Mouse (Mus musculus) CH12.LX (cell line): ENCODE measurements around the gene Ephb6. TPM values are rescaled to one million over a fixed set of nuclear protein-coding genes. Genes with fewer than 3 reads are reported as not detected.

Source experiments
- DNase-seq: peaks from one replicate; pipeline ENCODE4 v3.0.0-alpha.2; 2013; ENCODE audit errors: extremely low read depth
- H3K27ac ChIP-seq: 2 replicates; pipeline ENCODE4 v1.5.1; 2012; ENCODE audit warnings: low read depth, mild to moderate bottlenecking, control low read depth, moderate library complexity; ENCODE audit not compliant: insufficient read depth
- H3K27me3 ChIP-seq: replicated peaks from 2 replicates; pipeline ENCODE3; 2012; ENCODE audit warnings: inconsistent platforms
- H3K36me3 ChIP-seq, 2 experiments: replicated peaks in 1 of 2; 2 replicates each; pipeline versions ENCODE3 to v1.6.1; 2012; ENCODE audit warnings: inconsistent platforms in 1 of 2, low read length in 1 of 2, mild to moderate bottlenecking in 1 of 2, mixed read lengths in 1 of 2, moderate library complexity in 1 of 2; ENCODE audit not compliant: control insufficient read depth in 1 of 2, insufficient read depth in 1 of 2
- H3K4me1 ChIP-seq, 2 experiments: 2 replicates each; pipeline ENCODE4 v1.6.1; 2012; ENCODE audit warnings: inconsistent platforms in 1 of 2, moderate library complexity in 1 of 2; ENCODE audit not compliant: insufficient read depth in 2 of 2, control insufficient read depth in 1 of 2
- H3K4me2 ChIP-seq: 2 replicates; pipeline ENCODE4 v1.6.1; 2012; ENCODE audit warnings: low read depth, mild to moderate bottlenecking, control low read depth; ENCODE audit not compliant: poor library complexity, insufficient read depth, severe bottlenecking
- H3K4me3 ChIP-seq, 3 experiments: fragments of 150-350 bp in 1 of 3; sonication (generic) in 1 of 3; replicated peaks in 1 of 3; 2 replicates each; pipeline versions ENCODE3 to v1.5.1; 2011 to 2012; ENCODE audit warnings: low read depth in 2 of 3, low read length in 2 of 3, mild to moderate bottlenecking in 2 of 3, moderate library complexity in 2 of 3, control low read depth in 1 of 3, improper control_type of control experiment in 1 of 3, inconsistent platforms in 1 of 3, mixed read lengths in 1 of 3; ENCODE audit not compliant: poor library complexity in 1 of 3
- H3K79me2 ChIP-seq: replicated peaks from 2 replicates; pipeline ENCODE4 v1.6.1; 2012; ENCODE audit warnings: mild to moderate bottlenecking, moderate library complexity; ENCODE audit not compliant: control insufficient read depth, poor library complexity, insufficient read depth, severe bottlenecking; ENCODE audit errors: extremely low read depth
- H3K9ac ChIP-seq: 2 replicates; pipeline ENCODE4 v1.6.1; 2012; ENCODE audit warnings: low read depth, mild to moderate bottlenecking, control low read depth, moderate library complexity; ENCODE audit not compliant: insufficient read depth
- H3K9me3 ChIP-seq: replicated peaks from 2 replicates; pipeline ENCODE3; 2012; ENCODE audit warnings: low read length, inconsistent platforms, mixed read lengths
- BHLHE40 ChIP-seq: IDR thresholded peaks from 2 replicates; pipeline ENCODE4 v1.6.1; 2011; ENCODE audit warnings: mild to moderate bottlenecking, low read depth, low read length, improper control_type of control experiment
- E2F4 ChIP-seq: IDR thresholded peaks from 2 replicates; pipeline ENCODE4 v1.6.1; 2011; ENCODE audit warnings: low read depth, low read length, improper control_type of control experiment; ENCODE audit not compliant: insufficient replicate concordance
- ELF1 ChIP-seq: IDR thresholded peaks from 2 replicates; pipeline ENCODE4 v1.6.1; 2014; ENCODE audit warnings: low read depth, mild to moderate bottlenecking, inconsistent platforms, low read length, improper control_type of control experiment
- ETS1 ChIP-seq: conservative IDR thresholded peaks from 2 replicates; pipeline ENCODE4 v1.6.1; 2012; ENCODE audit warnings: low read depth, mild to moderate bottlenecking, inconsistent platforms, low read length, improper control_type of control experiment, moderate library complexity
- GABPA ChIP-seq: IDR thresholded peaks from 2 replicates; pipeline ENCODE4 v1.6.1; 2012; ENCODE audit warnings: low read depth, low read length, improper control_type of control experiment, inconsistent platforms; ENCODE audit not compliant: insufficient replicate concordance
- NELFE ChIP-seq: IDR thresholded peaks from 2 replicates; pipeline ENCODE4 v1.6.1; 2011; ENCODE audit warnings: low read depth, low read length, improper control_type of control experiment
- NRF1 ChIP-seq: IDR thresholded peaks from 2 replicates; pipeline ENCODE4 v1.6.1; 2014; ENCODE audit warnings: low read depth, mild to moderate bottlenecking, inconsistent platforms, low read length, improper control_type of control experiment, moderate library complexity
- POLR2A ChIP-seq: IDR thresholded peaks from 2 replicates; pipeline ENCODE4 v1.6.1; 2011; ENCODE audit warnings: low read depth, mild to moderate bottlenecking, improper control_type of control experiment, low read length
- RCOR1 ChIP-seq: conservative IDR thresholded peaks from 2 replicates; pipeline ENCODE4 v1.6.1; 2012; ENCODE audit warnings: low read depth, mild to moderate bottlenecking, inconsistent platforms, low read length, improper control_type of control experiment
- SIN3A ChIP-seq: IDR thresholded peaks from 2 replicates; pipeline ENCODE4 v1.6.1; 2012; ENCODE audit warnings: low read length, improper control_type of control experiment, inconsistent platforms
- TCF12 ChIP-seq: IDR thresholded peaks from 2 replicates; pipeline ENCODE4 v1.6.1; 2014; ENCODE audit warnings: low read depth, mild to moderate bottlenecking, inconsistent platforms, low read length, improper control_type of control experiment
- UBTF ChIP-seq: IDR thresholded peaks from 2 replicates; pipeline ENCODE4 v1.6.1; 2012; ENCODE audit warnings: low read depth, mild to moderate bottlenecking, inconsistent platforms, low read length, improper control_type of control experiment, moderate library complexity
- USF2 ChIP-seq: conservative IDR thresholded peaks from 2 replicates; pipeline ENCODE4 v1.6.1; 2011; ENCODE audit warnings: low read depth, low read length, improper control_type of control experiment
- ZC3H11A ChIP-seq: IDR thresholded peaks from 2 replicates; pipeline ENCODE4 v1.6.1; 2012; ENCODE audit warnings: low read depth, mild to moderate bottlenecking, inconsistent platforms, low read length, improper control_type of control experiment
- ZKSCAN1 ChIP-seq: IDR thresholded peaks from 2 replicates; pipeline ENCODE4 v1.6.1; 2012; ENCODE audit warnings: low read depth, inconsistent platforms, low read length, improper control_type of control experiment, borderline replicate concordance
- dilution Hi-C: fragments of 300-500 bp; cut with MboI; formaldehyde crosslinking; loops from 2 replicates; pipeline ENCODE4 v1.14.3; 2020; ENCODE audit warnings: low sequenced_read_pairs; ENCODE audit not compliant: extremely low pct_unique_long_range_greater_than_20kb, extremely low pct_ligation_motif_present
- in situ Hi-C: fragments of 300-500 bp; cut with MboI; formaldehyde crosslinking; loops from 3 replicates; pipeline ENCODE4 v1.14.3; 2019; ENCODE audit warnings: low sequenced_read_pairs, low pct_ligation_motif_present, low pct_unique_long_range_greater_than_20kb, mixed read lengths
- polyA plus RNA-seq: library from polyadenylated mRNA; unstranded; fragments of >175 nt; gene quantifications from 2 replicates; pipeline ENCODE4 v1.2.1, GENCODE M21; 2012; ENCODE audit warnings: low read depth; ENCODE audit not compliant: insufficient read length
- total RNA-seq, 2 experiments: library from RNA; depleted of rRNA; stranded (reverse); fragments of 300-350 nt in 1 of 2; fragments of >200 nt in 1 of 2; gene quantifications; 2 replicates each; pipeline ENCODE4 v1.2.3; 2012 to 2014

Ephb6 gene
- total and polyA plus RNA-seq, 3 experiments = not detected

- Histone ChIP-seq H3K4me3 (no peak overlapping the region), H3K27me3 (no peaks in the 10 kb centered on the region), H3K79me2 (no peaks in the 10 kb centered on the region), H3K9me3 (no peaks in the 10 kb centered on the region), H3K9ac (no peak overlapping the region), H3K4me2 (no peak overlapping the region)
- no peak for DNase-seq
- TF ChIP-seq NRF1 (no peak), SIN3A (no peak), GABPA (no peak), UBTF (no peak), ETS1 (no peak), TCF12 (no peak), ZKSCAN1 (no peak), ZC3H11A (no peak), POLR2A (no peak)
- TF ChIP-seq, all 38 proteins: peak for 0
- Histone ChIP-seq H3K27ac (no peak overlapping the region), H3K36me3 (no peaks in the 10 kb centered on the region), H3K4me1 (peaks cover 0 to 8% of the 10 kb centered on the region in 2 experiments; a peak in 1 of 4 replicates)
- dilution Hi-C loops = no loop called here
- in situ Hi-C loops = no loop called here
These were observed 26.3 kb downstream of the Ephb6 start for GRCm38 (mm10) chr6:41631549-41631948.

GRCm38 (mm10) chr6:41635211-41635610 is 29.9 kb downstream of the Ephb6 start:
- Histone ChIP-seq H3K36me3 (no peaks in the 10 kb centered on the region), H3K4me2 (no peak overlapping the region), H3K4me1 (peaks cover 0 to 13% of the 10 kb centered on the region in 2 experiments; a peak in 1 of 4 replicates), H3K4me3 (no peak overlapping the region), H3K27ac (no peak overlapping the region), H3K79me2 (no peaks in the 10 kb centered on the region), H3K9me3 (no peaks in the 10 kb centered on the region), H3K27me3 (no peaks in the 10 kb centered on the region), H3K9ac (no peak overlapping the region)
- TF ChIP-seq BHLHE40 = no peak
- TF ChIP-seq USF2 = no peak
- no peak for TF ChIP-seq GABPA
- no peak for TF ChIP-seq NELFE
- TF ChIP-seq ZC3H11A = no peak
- no peak for TF ChIP-seq ELF1
- TF ChIP-seq RCOR1 = no peak
- TF ChIP-seq ETS1 = no peak
- TF ChIP-seq E2F4 = no peak
- DNase-seq = no peak
- dilution Hi-C loops = no loop called here
- in situ Hi-C loops = no loop called here
